Mouse (Mus musculus): ENCODE data around the gene Mrpl36. TPM values are rescaled to one million over a fixed set of nuclear protein-coding genes. Genes with fewer than 3 reads are reported as not detected.

Gene Mrpl36
- 81.1 and 88.8 TPM in 2 replicates for polyA plus RNA-seq (2015; fragmentation: Nextera tagmentation; extraction: Ambion mirVana)

GRCm38 (mm10) chr13:73327827-73328698, at the start of gene Mrpl36, which contains the start of gene Ndufs6:
Gene Mrpl36 (plus strand): TSS chr13:73328513.
Gene Ndufs6 (minus strand): TSS chr13:73328542.
- Histone ChIP-seq H3K4me2 (peak within 1 kb of the TSS; percentile 84), H3K9me3 (no peaks in the 10 kb centered on the region), H3K36me3 (peaks cover 9% of the 10 kb centered on the region; the same call in 1 of the 2 replicates), H3K4me3 (peak within 1 kb of the TSS; percentile 90), H3K4me1 (replicated peaks) (peaks cover 41% of the 10 kb centered on the region), H3K27me3 (no peaks in the 10 kb centered on the region), H3K27ac (replicated peaks) (peak within 1 kb of the TSS; percentile 82), H3K9ac (peak within 1 kb of the TSS; percentile 84)
- peak; percentile 84 for ATAC-seq (ENCODE audit: low FRiP score, low read depth)
- under 1% methylated on average over 45 of the region's 45 CpGs for WGBS

GRCm38 (mm10) chr13:73279196-73279595, 49.1 kb upstream of the Mrpl36 start:
- Histone ChIP-seq H3K36me3 (no peaks in the 10 kb centered on the region), H3K27me3 (peaks cover 10% of the 10 kb centered on the region), H3K4me3 (no peak overlapping the region), H3K27ac (replicated peaks) (no peak overlapping the region), H3K4me2 (no peak overlapping the region), H3K9ac (no peak overlapping the region), H3K4me1 (replicated peaks) (no peaks in the 10 kb centered on the region), H3K9me3 (no peaks in the 10 kb centered on the region)
- ATAC-seq (ENCODE audit: low FRiP score, low read depth): no peak
- WGBS: 93% methylated on average over 1 of the region's 1 CpGs

GRCm38 (mm10) chr13:73282407-73282806, 45.9 kb upstream of the Mrpl36 start:
- H3K4me1 ChIP-seq (replicated peaks): no peaks in the 10 kb centered on the region
- peaks cover 4% of the 10 kb centered on the region; the same call in 1 of the 2 replicates for H3K27me3 ChIP-seq
- no peak overlapping the region for H3K4me2 ChIP-seq
- H3K27ac ChIP-seq (replicated peaks): no peak overlapping the region
- H3K4me3 ChIP-seq: no peak overlapping the region
- no peaks in the 10 kb centered on the region for H3K36me3 ChIP-seq
- H3K9me3 ChIP-seq: no peaks in the 10 kb centered on the region
- H3K9ac ChIP-seq: no peak overlapping the region
- ATAC-seq (ENCODE audit: low FRiP score, low read depth): no peak
- WGBS: 90% methylated on average over 2 of the region's 2 CpGs

GRCm38 (mm10) chr13:73283534-73283933, 44.8 kb upstream of the Mrpl36 start:
- Histone ChIP-seq H3K27me3 (no peaks in the 10 kb centered on the region; the same call in 1 of the 2 replicates), H3K9ac (no peak overlapping the region), H3K4me3 (no peak overlapping the region), H3K9me3 (no peaks in the 10 kb centered on the region), H3K27ac (replicated peaks) (no peak overlapping the region), H3K4me2 (no peak overlapping the region), H3K4me1 (replicated peaks) (no peaks in the 10 kb centered on the region), H3K36me3 (no peaks in the 10 kb centered on the region)
- 95% methylated on average over 1 of the region's 1 CpGs for WGBS
- no peak for ATAC-seq (ENCODE audit: low FRiP score, low read depth)

GRCm38 (mm10) chr13:73290206-73290605, 38.1 kb upstream of the Mrpl36 start:
- Histone ChIP-seq H3K9ac (no peak overlapping the region), H3K4me3 (no peak overlapping the region), H3K27ac (replicated peaks) (no peak overlapping the region), H3K9me3 (no peaks in the 10 kb centered on the region), H3K27me3 (no peaks in the 10 kb centered on the region), H3K4me2 (no peak overlapping the region), H3K4me1 (replicated peaks) (no peaks in the 10 kb centered on the region), H3K36me3 (no peaks in the 10 kb centered on the region)
- ATAC-seq (ENCODE audit: low FRiP score, low read depth): no peak
- WGBS: 91% methylated on average over 6 of the region's 6 CpGs

- no peaks in the 10 kb centered on the region for H3K27me3 ChIP-seq
- H3K4me3 ChIP-seq: no peak overlapping the region
- 65% methylated on average over 2 of the region's 2 CpGs for WGBS
- no peak for ATAC-seq (ENCODE audit: low FRiP score, low read depth)
- no peak overlapping the region for H3K4me2 ChIP-seq
- H3K36me3 ChIP-seq: no peaks in the 10 kb centered on the region
- no peak overlapping the region for H3K27ac ChIP-seq (replicated peaks)
- H3K9me3 ChIP-seq: no peaks in the 10 kb centered on the region
- H3K9ac ChIP-seq: no peak overlapping the region
- no peaks in the 10 kb centered on the region for H3K4me1 ChIP-seq (replicated peaks)
These were observed 37.2 kb upstream of the Mrpl36 start for GRCm38 (mm10) chr13:73291102-73291501.

GRCm38 (mm10) chr13:73298717-73299116, 29.6 kb upstream of the Mrpl36 start:
- Histone ChIP-seq H3K9ac (no peak overlapping the region), H3K36me3 (no peaks in the 10 kb centered on the region), H3K9me3 (no peaks in the 10 kb centered on the region), H3K27me3 (no peaks in the 10 kb centered on the region), H3K4me2 (no peak overlapping the region), H3K27ac (replicated peaks) (no peak overlapping the region), H3K4me3 (no peak overlapping the region), H3K4me1 (replicated peaks) (no peaks in the 10 kb centered on the region)
- WGBS: 77% methylated on average over 4 of the region's 4 CpGs
- ATAC-seq (ENCODE audit: low FRiP score, low read depth): no peak

GRCm38 (mm10) chr13:73299322-73299721, 29.0 kb upstream of the Mrpl36 start:
- Histone ChIP-seq H3K9ac (no peak overlapping the region), H3K27ac (replicated peaks) (no peak overlapping the region), H3K4me1 (replicated peaks) (no peaks in the 10 kb centered on the region), H3K4me3 (no peak overlapping the region), H3K9me3 (no peaks in the 10 kb centered on the region), H3K4me2 (no peak overlapping the region), H3K36me3 (no peaks in the 10 kb centered on the region), H3K27me3 (no peaks in the 10 kb centered on the region)
- 81% methylated on average over 5 of the region's 5 CpGs for WGBS
- ATAC-seq (ENCODE audit: low FRiP score, low read depth): no peak

GRCm38 (mm10) chr13:73304729-73305128, 23.6 kb upstream of the Mrpl36 start:
- no peak overlapping the region for H3K4me3 ChIP-seq
- WGBS: 59% methylated on average over 6 of the region's 6 CpGs
- H3K4me2 ChIP-seq: no peak overlapping the region
- no peaks in the 10 kb centered on the region for H3K36me3 ChIP-seq
- peaks cover 19% of the 10 kb centered on the region for H3K27me3 ChIP-seq
- no peak overlapping the region for H3K9ac ChIP-seq
- no peak for ATAC-seq (ENCODE audit: low FRiP score, low read depth)
- H3K9me3 ChIP-seq: no peaks in the 10 kb centered on the region
- H3K4me1 ChIP-seq (replicated peaks): no peaks in the 10 kb centered on the region
- no peak overlapping the region for H3K27ac ChIP-seq (replicated peaks)

GRCm38 (mm10) chr13:73305398-73306084, 22.8 kb upstream of the Mrpl36 start:
- Histone ChIP-seq H3K9ac (no peak overlapping the region), H3K4me2 (no peak overlapping the region), H3K9me3 (no peaks in the 10 kb centered on the region), H3K36me3 (no peaks in the 10 kb centered on the region), H3K4me1 (replicated peaks) (no peaks in the 10 kb centered on the region), H3K27me3 (peaks cover 20% of the 10 kb centered on the region), H3K4me3 (no peak overlapping the region), H3K27ac (replicated peaks) (no peak overlapping the region)
- 0 out of 2 replicates have a peak, but pooled peaks have one; percentile 28 for ATAC-seq (ENCODE audit: low FRiP score, low read depth)
- 31% methylated on average over 8 of the region's 8 CpGs for WGBS

- 45% methylated on average over 4 of the region's 4 CpGs for WGBS
- peaks cover 20% of the 10 kb centered on the region for H3K27me3 ChIP-seq
- ATAC-seq (ENCODE audit: low FRiP score, low read depth): no peak
- no peak overlapping the region for H3K27ac ChIP-seq (replicated peaks)
- no peaks in the 10 kb centered on the region for H3K4me1 ChIP-seq (replicated peaks)
- no peaks in the 10 kb centered on the region for H3K9me3 ChIP-seq
- no peak overlapping the region for H3K4me3 ChIP-seq
- H3K4me2 ChIP-seq: no peak overlapping the region
- no peak overlapping the region for H3K9ac ChIP-seq
- no peaks in the 10 kb centered on the region for H3K36me3 ChIP-seq
These were observed 22.3 kb upstream of the Mrpl36 start for GRCm38 (mm10) chr13:73306085-73306410.

GRCm38 (mm10) chr13:73306430-73306829, 21.9 kb upstream of the Mrpl36 start:
- no peaks in the 10 kb centered on the region for H3K4me1 ChIP-seq (replicated peaks)
- H3K4me3 ChIP-seq: no peak overlapping the region
- no peak for ATAC-seq (ENCODE audit: low FRiP score, low read depth)
- no peak overlapping the region for H3K27ac ChIP-seq (replicated peaks)
- H3K9ac ChIP-seq: no peak overlapping the region
- no peaks in the 10 kb centered on the region for H3K9me3 ChIP-seq
- no peak overlapping the region for H3K4me2 ChIP-seq
- H3K27me3 ChIP-seq: peaks cover 20% of the 10 kb centered on the region
- H3K36me3 ChIP-seq: no peaks in the 10 kb centered on the region
- 55% methylated on average over 4 of the region's 4 CpGs for WGBS

Measured in hindbrain, embryonic 15.5 days (tissue).